In genomic region chr4:119412791-119413190, GRCm38 (mm10) we compare ENCODE assay signal across 11 mouse cellular contexts. TPM values are rescaled to one million over a fixed set of nuclear protein-coding genes. Genes with fewer than 3 reads are reported as not detected.
DNase-seq lines count a peak whose midpoint lies in the region; ATAC-seq lines count a peak whose summit lies in the region.
"Had no signal": no experiment of that assay in that cellular context is flagged by ENCODE, and none has a peak within 500 bp of the region (broad histone marks: within the 10 kb centered on the region; RNA-seq: fewer than 3 reads in every experiment).

No protein-coding gene starts in this region.

- no peak overlapping the region for H3K4me3 ChIP-seq in heart, embryonic 16.5 days (ENCODE audit: low read length)
- H3K4me3 ChIP-seq in megakaryocyte, embryonic 14.5 days (replicated peaks), result peak overlapping the region; percentile 50
- no peak overlapping the region for H3K4me3 ChIP-seq in hindbrain, embryonic 14.5 days (replicated peaks; ENCODE audit: low read length)
- H3K4me3 ChIP-seq in stomach, embryonic 16.5 days (replicated peaks; ENCODE audit: low read length), result no peak overlapping the region
- H3K4me3 ChIP-seq: embryonic facial prominence, embryonic 12.5 days had no signal

- no peak overlapping the region for H3K9ac ChIP-seq in heart, embryonic 16.5 days (ENCODE audit: low read length)
- no peak overlapping the region for H3K9ac ChIP-seq in hindbrain, embryonic 14.5 days
- no peak overlapping the region for H3K9ac ChIP-seq in stomach, embryonic 16.5 days (ENCODE audit: low read length)
- H3K9ac ChIP-seq: embryonic facial prominence, embryonic 12.5 days had no signal

- no peak for DNase-seq in heart, adult 18-20 months
- peak; percentile 65 for DNase-seq in hindbrain, embryonic 14.5 days (ENCODE audit: low spot score)
- no peak for DNase-seq in frontal cortex, postnatal 10 days (ENCODE audit: low spot score in 2 of 2)
- DNase-seq: kidney, adult 9 months had no signal

- peaks cover 23% of the 10 kb centered on the region for H3K4me1 ChIP-seq in heart, embryonic 16.5 days (ENCODE audit: control insufficient read depth, insufficient read depth, low read length)
- peaks cover 38% of the 10 kb centered on the region for H3K4me1 ChIP-seq in megakaryocyte, embryonic 14.5 days
- peaks cover 16% of the 10 kb centered on the region for H3K4me1 ChIP-seq in hindbrain, embryonic 14.5 days (replicated peaks; ENCODE audit: control insufficient read depth, insufficient read depth, low read length)
- H3K4me1 ChIP-seq in stomach, embryonic 16.5 days (ENCODE audit: control insufficient read depth, insufficient read depth, low read length), result 0 out of 2 replicates have a peak, but pooled peaks cover 2% of the 10 kb centered on the region

- H3K27me3 ChIP-seq in heart, embryonic 16.5 days (ENCODE audit: control insufficient read depth, insufficient read depth, low read length), result no peaks in the 10 kb centered on the region
- H3K27me3 ChIP-seq in megakaryocyte, embryonic 14.5 days (replicated peaks), result peaks cover 15% of the 10 kb centered on the region
- no peaks in the 10 kb centered on the region for H3K27me3 ChIP-seq in hindbrain, embryonic 14.5 days (ENCODE audit: control insufficient read depth, insufficient read depth, low read length)
- no peaks in the 10 kb centered on the region for H3K27me3 ChIP-seq in stomach, embryonic 16.5 days (ENCODE audit: control insufficient read depth, insufficient read depth, low read length)
- H3K27me3 ChIP-seq: CH12.LX; embryonic facial prominence, embryonic 12.5 days had no signal

- H3K27ac ChIP-seq in heart, embryonic 16.5 days (ENCODE audit: low read length), result peak overlapping the region; percentile 55
- H3K27ac ChIP-seq in hindbrain, embryonic 14.5 days, result no peak overlapping the region
- H3K27ac ChIP-seq in stomach, embryonic 16.5 days (ENCODE audit: low read length), result no peak overlapping the region
- H3K27ac ChIP-seq: embryonic facial prominence, embryonic 12.5 days had no signal

- peak; percentile 35; the same call in 1 of the 2 replicates for ATAC-seq in heart, embryonic 16.5 days (replicated peaks; ENCODE audit: extremely low read depth, insufficient read depth, low FRiP score)
- no peak for ATAC-seq in megakaryocyte, adult 5-6 weeks (ENCODE audit: poor library complexity, severe bottlenecking)
- peak; percentile 37; the same call in 1 of the 2 replicates for ATAC-seq in hindbrain, embryonic 14.5 days (ENCODE audit: low FRiP score)
- ATAC-seq in stomach, embryonic 16.5 days (ENCODE audit: insufficient read depth, low FRiP score), result peak; percentile 35

- peak overlapping the region; percentile 34; the same call in 1 of the 2 replicates for H3K4me2 ChIP-seq in heart, embryonic 16.5 days (ENCODE audit: low read depth, low read length)
- H3K4me2 ChIP-seq in hindbrain, embryonic 14.5 days (replicated peaks), result no peak overlapping the region
- no peak overlapping the region for H3K4me2 ChIP-seq in stomach, embryonic 16.5 days (ENCODE audit: low read depth, low read length)
- H3K4me2 ChIP-seq: embryonic facial prominence, embryonic 12.5 days had no signal

- WGBS in heart, embryonic 16.5 days, result 27% methylated on average over 6 of the region's 6 CpGs
- 56% methylated on average over 6 of the region's 6 CpGs for WGBS in hindbrain, embryonic 14.5 days
- 40% methylated on average over 6 of the region's 6 CpGs for WGBS in stomach, embryonic 16.5 days

- no peaks in the 10 kb centered on the region for H3K36me3 ChIP-seq in heart, embryonic 16.5 days (ENCODE audit: control insufficient read depth, insufficient read depth)
- H3K36me3 ChIP-seq in megakaryocyte, embryonic 14.5 days (replicated peaks; ENCODE audit: low read length), result no peaks in the 10 kb centered on the region
- H3K36me3 ChIP-seq in hindbrain, embryonic 14.5 days (replicated peaks; ENCODE audit: control insufficient read depth, insufficient read depth), result no peaks in the 10 kb centered on the region
- H3K36me3 ChIP-seq in stomach, embryonic 16.5 days (ENCODE audit: control insufficient read depth, insufficient read depth, low read length), result no peaks in the 10 kb centered on the region
- H3K36me3 ChIP-seq: embryonic facial prominence, embryonic 12.5 days had no signal

- H3K9me3 ChIP-seq in heart, embryonic 16.5 days (replicated peaks; ENCODE audit: control insufficient read depth, low read length), result peaks cover 3% of the 10 kb centered on the region; the same call in 1 of the 2 replicates
- peaks cover 4% of the 10 kb centered on the region for H3K9me3 ChIP-seq in megakaryocyte, embryonic 14.5 days
- no peaks in the 10 kb centered on the region for H3K9me3 ChIP-seq in hindbrain, embryonic 14.5 days (ENCODE audit: control insufficient read depth, low read length)
- no peaks in the 10 kb centered on the region for H3K9me3 ChIP-seq in stomach, embryonic 16.5 days (replicated peaks; ENCODE audit: control insufficient read depth, low read length)
- H3K9me3 ChIP-seq: embryonic facial prominence, embryonic 12.5 days had no signal

RNA-seq across cellular contexts. Expression of gene Ccdc30, which starts 2.5 kb away (rescaled TPM):
- 3.8 and 4.0 TPM in 2 replicates for polyA plus RNA-seq in heart, embryonic 16.5 days (2015; fragmentation: Nextera tagmentation; extraction: Ambion mirVana)
- under 1 TPM in 1 of 2 experiments, not detected in 1; 0.59 TPM for total RNA-seq in heart, adult 18-20 months (2021)
- 0.03 TPM in 1 of 2 replicates, not detected in the other for polyA plus RNA-seq in megakaryocyte, embryonic 14.5 days (2012; ENCODE audit: insufficient read depth, low replicate concordance)
- total RNA-seq in megakaryocyte, adult 5-6 weeks (2015), result 0.07 TPM in 1 of 2 replicates, not detected in the other
- not detected in 2 replicates for total RNA-seq in megakaryocyte, adult 5-6 weeks (2017)
- polyA plus RNA-seq in hindbrain, embryonic 14.5 days (2014; fragmentation: Nextera tagmentation; extraction: Ambion mirVana), result 19.7 and 20.9 TPM in 2 replicates
- polyA plus RNA-seq in stomach, embryonic 16.5 days (2015; fragmentation: Nextera tagmentation; extraction: Ambion mirVana), result 4.7 and 6.7 TPM in 2 replicates

RNA-seq across cellular contexts. Expression of gene Ppcs, which starts 9.4 kb away (rescaled TPM):
- polyA plus RNA-seq in heart, embryonic 16.5 days (2015; fragmentation: Nextera tagmentation; extraction: Ambion mirVana), result 30.3 and 32.6 TPM in 2 replicates
- 10 to 100 TPM; 11.4 to 12.6 TPM for total RNA-seq in heart, adult 18-20 months (2021)
- polyA plus RNA-seq in megakaryocyte, embryonic 14.5 days (2012; ENCODE audit: insufficient read depth, low replicate concordance), result 7.7 and 11.4 TPM in 2 replicates
- 8.0 and 8.6 TPM in 2 replicates for total RNA-seq in megakaryocyte, adult 5-6 weeks (2015)
- total RNA-seq in megakaryocyte, adult 5-6 weeks (2017), result 7.2 and 7.6 TPM in 2 replicates
- 23.4 and 25.6 TPM in 2 replicates for polyA plus RNA-seq in hindbrain, embryonic 14.5 days (2014; fragmentation: Nextera tagmentation; extraction: Ambion mirVana)
- 32.5 and 34.6 TPM in 2 replicates for polyA plus RNA-seq in stomach, embryonic 16.5 days (2015; fragmentation: Nextera tagmentation; extraction: Ambion mirVana)

RNA-seq across cellular contexts. Expression of gene Zmynd12, which starts 9.8 kb away (rescaled TPM):
- 0.28 and 0.42 TPM in 2 replicates for polyA plus RNA-seq in heart, embryonic 16.5 days (2015; fragmentation: Nextera tagmentation; extraction: Ambion mirVana)
- total RNA-seq in heart, adult 18-20 months (2021), result not detected
- not detected in 2 replicates for polyA plus RNA-seq in megakaryocyte, embryonic 14.5 days (2012; ENCODE audit: insufficient read depth, low replicate concordance)
- total RNA-seq in megakaryocyte, adult 5-6 weeks (2015), result not detected in 2 replicates
- total RNA-seq in megakaryocyte, adult 5-6 weeks (2017), result not detected in 2 replicates
- polyA plus RNA-seq in hindbrain, embryonic 14.5 days (2014; fragmentation: Nextera tagmentation; extraction: Ambion mirVana), result 0.23 and 0.83 TPM in 2 replicates
- 0.21 and 0.70 TPM in 2 replicates for polyA plus RNA-seq in stomach, embryonic 16.5 days (2015; fragmentation: Nextera tagmentation; extraction: Ambion mirVana)
- total RNA-seq: gastrocnemius, adult 8-10 months had no signal
